Mouse (Mus musculus) cortical plate, adult 2 months (tissue): ENCODE results near the gene Gm20683.
"Not testable (repeated sequence)": the region's sequence is repeated elsewhere in the genome, so short reads cannot be mapped to it uniquely, and the experiment has no call there.

ENCODE experiments used
- CTCF ChIP-seq: fragments of 200-500 bp; IDR thresholded peaks from 2 replicates; pipeline ENCODE4 v1.5.1; 2011; ENCODE audit warnings: mild to moderate bottlenecking, control low read depth, low read length; ENCODE audit not compliant: insufficient read depth; ENCODE audit errors: extremely low read depth
- POLR2A ChIP-seq: fragments of 200-500 bp; IDR thresholded peaks from 2 replicates; pipeline ENCODE4 v1.6.1; 2011; ENCODE audit warnings: mild to moderate bottlenecking, low read length, control low read depth; ENCODE audit not compliant: insufficient read depth; ENCODE audit errors: extremely low read depth

- not testable (repeated sequence) for TF ChIP-seq CTCF, POLR2A
Measured at GRCm38 (mm10) chr17:25807452-25807851, 34.1 kb downstream of the Gm20683 start.
